Mouse (Mus musculus) left cerebral cortex, postnatal 36 days (tissue): Measurements from ENCODE around the gene Tlr6. TPM values are rescaled to one million over a fixed set of nuclear protein-coding genes. Genes with fewer than 3 reads are reported as not detected.

Experiments used
- DNase-seq, 2 experiments: peaks; one replicate each; pipeline ENCODE4 v3.0.0; 2021 to 2022; ENCODE audit warnings: low spot score in 2 of 2, mixed read lengths in 1 of 2
- intact Hi-C: fragments of 180-260 bp; cut with DNase I; formaldehyde crosslinking; loops from one replicate; pipeline ENCODE4 v1.15.1; 2025
- total RNA-seq, 2 experiments: library from RNA; stranded (reverse); gene quantifications; 2 replicates each; pipeline ENCODE4 v1.2.3; 2021

The Tlr6 gene
- total RNA-seq, result under 1 TPM; 0.54 to 0.89 TPM

DNA sequence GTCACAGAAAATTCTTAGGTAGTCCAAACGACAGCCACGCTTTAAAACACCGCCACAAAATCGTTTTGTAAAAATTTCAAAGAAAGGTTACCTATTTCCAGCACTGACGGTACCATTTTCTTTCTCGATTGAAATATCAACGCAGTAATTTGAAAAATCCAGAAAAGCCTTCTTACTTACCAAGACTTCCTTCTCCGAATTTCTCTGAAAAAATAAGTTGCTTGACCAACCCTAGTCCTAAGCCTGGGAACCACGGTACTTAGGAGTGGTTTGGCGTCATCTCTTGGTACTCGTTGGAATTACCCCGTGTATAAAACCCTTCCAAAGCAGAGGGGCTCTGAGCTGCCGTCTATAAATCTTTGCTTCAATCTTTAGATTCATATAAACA, at the start of gene Tlr6:
Gene Tlr6 (minus strand): TSS at position 255 of the 388 bp plus-strand sequence.
- peak in 1 of 2 experiments; percentile 31 for DNase-seq
- intact Hi-C loops, result loop anchor here (10.0 kb wide), 1 partner anchor 75 kb away; no protein-coding TSS in a partner anchor

DNA sequence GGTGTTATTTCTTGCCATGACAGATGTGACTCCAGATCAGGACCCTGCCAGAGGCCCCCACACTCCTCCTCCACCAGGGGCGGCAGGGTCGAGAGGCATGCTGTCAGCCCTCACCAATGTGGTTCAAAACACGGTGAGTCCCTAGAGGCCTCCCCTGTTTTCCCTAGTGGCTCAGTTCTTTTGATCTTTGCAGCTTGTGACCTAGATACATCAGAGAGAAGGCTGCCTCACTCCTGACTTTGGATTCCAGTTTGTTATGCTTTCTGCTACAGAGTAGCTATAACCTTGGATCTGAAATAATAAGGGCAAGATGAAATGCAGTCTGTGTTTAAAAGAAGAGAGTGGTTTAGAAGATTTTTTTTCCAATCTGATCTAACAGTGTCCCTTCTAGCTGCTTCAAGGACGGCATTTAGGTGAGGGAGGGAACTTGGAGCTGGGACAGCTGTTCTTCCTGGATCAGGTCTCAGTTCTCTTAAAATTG, 46.2 kb upstream of the Tlr6 start:
- DNase-seq, result no peak
- intact Hi-C loops, result no loop called here

DNA sequence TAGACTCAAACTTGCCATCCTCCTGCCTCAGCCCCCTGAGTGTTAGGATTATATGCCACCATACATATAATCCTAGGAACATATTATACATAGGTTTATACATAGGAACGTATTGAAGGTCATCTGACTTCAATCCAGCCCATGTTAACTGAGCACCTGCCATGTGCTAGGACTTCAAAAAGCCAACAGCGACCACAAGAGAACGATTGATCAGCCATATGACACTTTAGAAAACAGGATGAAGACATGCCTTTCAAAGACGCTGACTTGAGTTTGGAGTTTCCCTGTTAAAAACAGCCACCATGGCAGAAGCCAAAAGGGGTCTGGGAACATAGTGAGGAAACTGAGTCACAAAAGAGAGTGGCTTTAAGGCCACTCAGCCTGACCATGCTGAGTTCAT, 45.4 kb upstream of the Tlr6 start:
- intact Hi-C loops, result no loop called here
- no peak for DNase-seq

DNA sequence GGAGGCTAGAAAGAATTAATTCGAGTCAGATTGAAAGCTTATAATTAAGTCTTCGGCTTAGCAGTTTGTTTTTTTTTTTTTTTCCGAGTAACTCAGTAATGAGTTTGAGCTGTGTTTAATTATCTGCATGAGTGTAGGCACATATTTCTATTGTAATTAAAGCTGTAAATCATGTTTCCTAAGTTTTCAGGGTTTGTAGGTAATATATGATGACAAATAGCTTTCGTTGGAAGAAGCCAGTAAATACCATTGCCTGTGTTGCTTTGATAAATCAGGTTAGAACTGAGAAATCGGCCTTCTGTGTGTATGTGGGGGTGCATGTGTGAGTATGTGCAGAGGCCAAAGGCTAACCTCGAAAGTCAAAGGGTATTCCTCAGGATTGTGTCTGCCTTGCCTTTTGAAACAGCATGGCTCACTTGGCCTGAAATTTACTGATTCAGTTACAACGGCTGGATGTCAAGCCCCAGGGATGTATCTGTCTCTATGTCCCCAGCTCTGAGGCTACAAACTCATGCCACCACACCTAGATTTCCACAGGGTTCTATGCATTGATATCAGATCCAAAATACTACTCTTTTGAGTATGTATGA, 44.1 kb upstream of the Tlr6 start:
- intact Hi-C loops, result loop anchor here (2.0 kb wide), 2 partner anchors 209 to 237 kb away; no protein-coding TSS in a partner anchor

DNA sequence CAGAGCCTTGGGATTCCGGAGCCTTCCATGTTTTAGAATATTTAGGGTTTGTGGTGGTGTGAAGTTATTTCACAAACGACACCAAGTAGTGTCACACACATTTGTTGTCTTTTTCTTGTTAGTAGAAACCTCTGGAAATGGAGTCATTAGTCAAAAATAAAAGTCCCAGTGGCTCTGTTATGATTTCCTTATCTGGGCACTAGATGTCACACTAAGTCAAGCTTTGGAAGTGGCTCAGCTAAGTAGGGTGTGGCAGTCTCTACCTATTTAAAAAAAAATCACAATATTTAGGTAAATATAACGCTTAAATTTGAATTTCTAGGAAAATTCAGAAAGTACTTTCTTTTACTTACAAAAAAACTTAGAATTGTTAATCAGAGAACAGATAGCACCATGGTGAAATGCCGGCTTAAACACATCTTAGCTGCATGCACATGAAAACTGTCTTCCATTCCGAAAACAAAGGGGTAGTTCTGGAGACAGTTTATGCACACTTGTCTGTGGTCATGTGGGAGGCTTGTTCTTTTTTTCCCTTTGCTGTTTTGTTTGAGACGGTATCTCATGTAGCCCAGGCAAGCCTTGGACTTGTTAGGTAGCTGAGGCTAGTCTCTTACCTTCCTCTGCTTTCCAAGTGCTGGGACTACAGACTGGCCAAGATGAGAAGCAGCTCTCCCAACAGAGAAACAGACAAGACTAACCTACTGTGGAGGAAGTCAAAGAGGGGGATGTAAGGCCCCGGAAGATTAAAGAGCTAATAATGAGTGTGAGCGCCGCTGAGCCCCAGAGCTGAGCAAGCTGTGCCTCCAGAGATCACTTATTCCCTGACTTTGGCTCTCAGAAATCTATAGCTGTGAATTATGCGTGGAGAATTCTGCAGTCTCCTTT, 43.3 kb upstream of the Tlr6 start:
- DNase-seq, result no peak
- intact Hi-C loops, result loop anchor here (2.0 kb wide), 2 partner anchors 210 to 238 kb away; no protein-coding TSS in a partner anchor

More for the DNA sequence above, 44.1 kb upstream of the Tlr6 start:
- DNase-seq, result no peak

DNA sequence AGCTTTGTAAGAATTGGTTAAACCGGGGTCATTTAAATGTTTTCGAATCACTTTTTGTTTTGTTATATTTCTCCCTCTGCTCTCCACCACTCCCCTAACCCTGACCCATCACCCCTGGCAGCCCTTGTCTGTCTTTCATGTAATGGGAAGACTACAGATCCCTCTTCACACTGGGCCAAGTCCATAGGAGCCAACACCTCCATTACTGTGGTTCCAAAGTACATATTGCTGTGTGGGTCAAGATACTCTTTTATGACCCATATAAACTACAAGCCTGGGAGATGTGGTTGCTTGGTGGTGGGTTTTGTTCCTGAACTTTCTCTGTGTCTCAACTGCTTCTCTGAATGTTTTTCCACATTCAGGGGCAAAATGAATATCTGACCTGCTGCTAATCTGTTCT, 35.5 kb upstream of the Tlr6 start:
- intact Hi-C loops, result loop anchor here (10.0 kb wide), 1 partner anchor 111 kb away; no protein-coding TSS in a partner anchor
- DNase-seq, result no peak

DNA sequence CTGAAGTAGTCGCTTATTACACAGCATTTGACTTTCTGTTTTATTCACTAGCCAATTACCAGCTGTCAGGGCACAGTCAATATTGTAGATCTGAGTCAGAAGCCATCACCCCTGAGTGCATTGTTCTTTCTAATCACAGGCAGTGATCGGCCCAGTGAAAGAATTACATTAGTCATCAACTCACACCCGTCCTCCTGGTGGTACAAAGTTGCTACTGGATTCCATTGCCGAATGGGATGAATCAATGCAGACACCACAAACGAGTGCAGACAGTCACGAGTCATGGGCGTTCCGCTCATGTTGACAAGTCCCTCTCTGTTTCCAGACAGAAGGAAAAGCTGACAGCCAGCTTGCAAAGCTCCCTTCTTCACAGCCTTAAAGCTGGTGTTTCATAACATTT, 32.6 kb upstream of the Tlr6 start:
- intact Hi-C loops, result loop anchor here (10.0 kb wide), 1 partner anchor 108 kb away; no protein-coding TSS in a partner anchor
- no peak for DNase-seq

DNA sequence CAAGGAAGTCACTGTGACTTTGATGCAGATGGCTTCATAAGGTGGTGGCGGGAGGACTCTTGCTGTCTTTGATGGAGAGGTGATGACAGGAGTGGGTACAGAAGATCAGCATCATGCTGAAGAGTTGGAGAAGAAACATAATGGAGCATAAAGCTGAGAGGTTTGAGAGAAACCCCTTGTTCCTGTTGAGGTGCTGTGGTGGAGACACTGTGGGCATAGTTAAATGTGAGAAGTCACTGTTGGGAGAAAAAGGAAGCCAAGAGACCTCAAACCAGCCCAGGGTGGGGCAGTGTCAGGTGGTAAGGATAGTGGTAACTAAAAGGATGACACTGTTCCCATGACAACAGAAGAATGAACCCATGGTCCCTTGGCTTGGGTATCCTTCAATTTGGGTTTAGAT, 30.0 kb upstream of the Tlr6 start:
- intact Hi-C loops, result loop anchor here (10.0 kb wide), 1 partner anchor 105 kb away; no protein-coding TSS in a partner anchor
- no peak for DNase-seq

DNA sequence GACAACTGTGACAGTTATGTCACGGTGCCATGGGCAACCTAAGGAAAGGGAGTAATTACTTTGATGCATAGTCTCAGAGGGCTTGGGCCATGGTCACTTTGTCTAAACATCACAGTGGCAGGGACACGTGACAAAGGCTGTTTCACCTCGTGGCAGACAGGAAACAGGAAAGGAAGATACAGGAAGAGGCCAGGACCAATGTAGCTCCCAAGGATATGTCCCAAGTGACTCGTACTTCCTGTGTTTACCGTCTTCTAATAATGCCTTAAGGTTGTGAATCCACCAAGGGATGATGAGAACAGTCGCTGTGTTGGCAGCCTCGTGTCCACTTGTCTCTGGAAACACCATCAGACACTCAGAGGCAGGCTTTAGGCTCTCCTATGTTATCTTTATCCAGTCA, 26.1 kb upstream of the Tlr6 start:
- no peak for DNase-seq
- intact Hi-C loops, result no loop called here

DNA sequence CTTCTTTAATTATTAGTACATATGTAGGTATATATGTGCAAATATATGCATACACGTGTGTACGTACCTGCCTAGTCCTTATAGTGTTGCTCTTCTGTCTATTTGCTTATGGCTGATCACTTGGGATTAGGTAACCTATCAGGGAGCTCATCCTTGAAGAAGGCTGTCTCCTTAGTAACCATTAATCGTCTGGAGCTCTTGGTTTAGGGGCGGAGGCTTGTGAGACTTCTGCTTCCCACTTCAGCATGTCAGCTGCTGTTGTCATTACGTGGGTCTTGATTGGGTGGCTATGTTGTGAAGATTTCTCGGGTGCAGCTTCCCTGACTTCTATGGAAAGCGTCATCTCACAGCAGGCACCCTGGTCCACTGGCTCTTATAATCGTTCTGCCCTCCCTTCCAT, 17.2 kb upstream of the Tlr6 start:
- DNase-seq, result no peak
- intact Hi-C loops, result no loop called here

DNA sequence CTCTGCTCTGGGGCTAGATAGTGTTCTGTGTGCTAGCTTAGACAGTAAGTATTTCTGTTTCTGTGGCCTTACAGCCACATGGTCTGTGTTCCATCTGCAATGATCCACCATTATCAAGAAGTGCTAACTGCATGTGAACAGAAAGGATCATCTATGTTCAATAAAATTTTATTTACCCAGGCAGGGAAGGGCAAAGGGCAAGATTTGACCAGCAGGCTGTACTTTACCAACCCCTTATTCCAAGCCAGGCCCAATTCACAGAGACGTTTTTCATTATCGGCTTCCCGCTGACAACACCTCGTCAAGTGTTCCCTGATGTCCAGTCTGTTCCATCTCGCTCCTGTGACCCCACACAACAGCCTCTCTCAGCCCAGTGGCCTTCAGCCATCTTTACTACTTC, 15.2 kb upstream of the Tlr6 start:
- intact Hi-C loops, result no loop called here
- no peak for DNase-seq

DNA sequence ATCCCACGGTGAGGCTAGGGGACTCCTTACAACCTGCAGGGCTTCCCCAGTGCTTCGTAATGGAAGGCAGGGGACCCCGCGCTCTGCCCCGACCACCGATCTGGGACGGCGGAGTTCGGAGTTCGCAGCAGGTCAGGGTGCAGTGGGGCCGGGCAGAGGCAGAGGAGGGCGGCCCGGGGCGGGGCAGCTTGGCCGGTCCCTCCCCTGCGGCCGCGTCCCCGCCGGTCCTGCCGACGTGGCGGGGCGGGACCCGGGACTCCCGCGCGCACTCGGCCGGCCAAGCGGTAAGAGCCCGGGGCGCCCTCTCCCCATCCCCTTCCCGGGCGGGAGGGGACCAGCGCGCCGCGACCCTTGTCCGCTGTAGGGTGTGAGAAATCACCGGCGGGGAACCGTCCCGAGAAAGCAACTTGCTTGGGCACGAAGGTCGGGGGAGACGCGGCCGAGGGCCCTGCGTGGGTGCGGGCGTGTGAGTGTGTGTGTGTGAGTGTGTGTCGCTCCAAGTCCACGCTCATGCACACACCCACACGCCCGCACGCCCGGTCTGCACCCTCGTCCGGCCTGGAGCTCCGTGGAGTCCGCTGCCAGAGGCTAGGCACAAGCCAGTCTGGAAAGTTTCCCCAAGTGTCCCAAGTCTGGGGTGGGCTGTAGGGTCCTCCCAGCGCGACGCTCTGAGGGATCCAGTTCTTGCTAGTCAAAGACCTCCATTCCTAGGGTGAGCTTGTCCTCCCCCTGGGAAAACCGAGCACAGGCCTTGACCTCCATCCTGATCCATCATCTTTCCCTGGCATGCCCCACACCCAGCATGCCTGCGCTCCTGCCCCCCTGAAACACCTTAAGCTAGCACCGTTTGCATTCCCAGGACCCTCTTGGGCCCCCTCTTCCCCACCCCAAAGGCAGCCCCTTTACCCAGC, 10.2 kb upstream of the Tlr6 start, which contains the start of gene Fam114a1:
Gene Fam114a1 (plus strand): TSS at position 211 of the 911 bp plus-strand sequence.
- intact Hi-C loops, result loop anchor here (10.0 kb wide), 1 partner anchor 85 kb away; no protein-coding TSS in a partner anchor
- DNase-seq, result peak; percentile 10 to 35

DNA sequence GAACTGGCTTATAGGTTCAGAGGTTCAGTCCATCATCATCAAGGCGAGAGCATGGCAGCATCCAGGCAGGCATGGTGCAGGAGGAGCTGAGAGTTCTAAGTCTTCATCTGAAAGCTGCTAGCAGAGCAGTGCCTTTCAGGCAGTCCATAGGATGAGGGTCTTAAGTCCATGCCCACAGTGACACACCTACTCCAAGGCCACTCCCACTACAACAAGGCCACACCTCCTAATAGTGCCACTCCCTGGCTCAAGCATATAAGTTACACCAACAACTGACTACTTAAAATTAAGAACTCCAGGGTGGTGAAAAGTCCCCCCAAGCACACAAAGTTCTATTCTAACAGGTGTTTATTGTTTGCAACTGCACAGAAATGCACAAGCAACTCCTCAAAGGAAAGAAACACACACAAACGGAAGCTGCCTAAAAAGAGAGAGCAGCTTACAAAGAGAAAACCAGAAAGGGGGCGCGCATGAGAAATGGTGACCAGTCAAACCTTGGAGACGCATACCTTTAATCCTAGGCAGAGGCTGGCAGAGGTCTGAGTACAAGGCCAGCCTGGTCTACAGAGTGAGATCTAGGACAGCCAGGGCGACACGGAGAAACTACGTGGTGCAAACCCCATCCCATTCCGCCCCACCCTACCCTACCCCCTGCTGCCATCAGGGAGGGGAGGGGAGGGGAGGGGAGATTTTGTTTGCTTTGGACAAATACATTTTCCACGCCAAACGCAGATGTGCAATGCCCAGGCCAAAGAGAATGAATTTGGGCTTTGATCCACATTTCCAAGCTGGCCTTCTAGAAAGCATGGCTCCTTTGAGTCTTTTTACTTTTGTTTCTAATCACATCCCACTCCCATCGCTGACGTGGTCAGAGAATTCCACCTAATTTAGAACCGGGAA, 9.3 kb upstream of the Tlr6 start:
- no peak for DNase-seq
- intact Hi-C loops, result loop anchor here (10.0 kb wide), 1 partner anchor 84 kb away; no protein-coding TSS in a partner anchor

DNA sequence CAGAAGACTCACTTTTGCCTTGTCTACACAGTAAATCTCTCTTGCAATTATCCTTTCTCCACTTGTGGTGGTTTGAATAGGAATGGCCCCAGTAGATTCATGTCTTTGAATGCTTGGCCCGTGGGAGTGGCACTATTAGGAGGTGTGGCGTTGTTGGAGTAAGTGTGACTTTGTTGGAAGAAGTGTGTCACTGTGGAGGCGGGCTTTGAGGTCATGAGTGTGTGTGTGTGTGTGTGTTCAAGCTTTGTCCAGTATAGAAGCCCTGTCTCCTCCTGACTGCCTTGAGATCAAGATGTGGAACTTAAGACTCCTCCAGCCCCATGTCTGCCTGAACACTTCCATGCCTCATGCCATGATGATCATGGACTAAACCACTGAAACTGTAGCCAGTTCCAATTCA, 3.8 kb upstream of the Tlr6 start:
- no peak for DNase-seq
- intact Hi-C loops, result loop anchor here (10.0 kb wide), 1 partner anchor 79 kb away; no protein-coding TSS in a partner anchor

DNA sequence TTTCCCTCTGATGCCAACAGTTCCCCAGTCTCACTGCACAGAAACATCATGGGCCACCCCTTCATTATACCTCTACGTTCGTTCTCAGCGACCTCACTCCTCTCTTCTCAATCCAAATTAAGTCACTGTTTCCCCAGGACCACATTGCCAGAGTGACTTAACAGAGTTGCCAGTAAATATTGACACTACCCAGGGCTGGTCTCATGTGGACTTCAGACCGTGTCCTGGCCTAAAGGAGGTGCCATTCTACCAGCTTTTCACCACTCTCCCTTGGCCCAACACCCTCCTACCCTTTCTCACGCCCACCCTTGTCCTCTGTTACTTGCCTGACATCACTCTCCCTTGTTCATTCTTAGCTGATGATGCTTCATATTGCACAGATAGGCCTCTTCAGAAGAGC, 3.4 kb upstream of the Tlr6 start:
- DNase-seq, result no peak
- intact Hi-C loops, result loop anchor here (10.0 kb wide), 1 partner anchor 78 kb away; no protein-coding TSS in a partner anchor

DNA sequence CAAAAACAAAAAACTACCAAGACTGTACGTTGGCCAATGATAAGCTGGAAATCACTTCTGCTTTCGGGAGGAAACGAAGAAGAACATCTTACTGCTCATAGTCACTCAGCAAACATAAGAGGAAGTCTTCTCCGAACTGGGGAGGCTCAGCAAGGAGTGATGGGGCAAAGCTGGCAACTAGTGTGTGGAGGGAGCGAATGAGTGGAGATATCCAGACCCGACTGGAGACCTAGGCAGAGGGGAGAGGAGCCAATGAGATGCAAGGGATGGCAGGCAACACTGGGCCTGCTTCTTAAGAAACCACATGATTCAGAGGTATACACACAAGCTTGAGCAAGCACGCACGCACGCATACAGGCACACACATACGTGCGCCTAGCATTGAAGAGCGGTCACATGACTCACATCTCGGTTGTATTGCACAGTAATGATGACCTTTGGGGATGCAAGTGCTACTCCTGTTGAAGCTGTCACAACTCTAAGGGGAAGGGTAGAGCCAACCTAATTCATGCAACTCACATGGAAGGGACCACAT, 1.0 kb upstream of the Tlr6 start:
- no peak for DNase-seq
- intact Hi-C loops, result loop anchor here (10.0 kb wide), 1 partner anchor 76 kb away; no protein-coding TSS in a partner anchor

DNA sequence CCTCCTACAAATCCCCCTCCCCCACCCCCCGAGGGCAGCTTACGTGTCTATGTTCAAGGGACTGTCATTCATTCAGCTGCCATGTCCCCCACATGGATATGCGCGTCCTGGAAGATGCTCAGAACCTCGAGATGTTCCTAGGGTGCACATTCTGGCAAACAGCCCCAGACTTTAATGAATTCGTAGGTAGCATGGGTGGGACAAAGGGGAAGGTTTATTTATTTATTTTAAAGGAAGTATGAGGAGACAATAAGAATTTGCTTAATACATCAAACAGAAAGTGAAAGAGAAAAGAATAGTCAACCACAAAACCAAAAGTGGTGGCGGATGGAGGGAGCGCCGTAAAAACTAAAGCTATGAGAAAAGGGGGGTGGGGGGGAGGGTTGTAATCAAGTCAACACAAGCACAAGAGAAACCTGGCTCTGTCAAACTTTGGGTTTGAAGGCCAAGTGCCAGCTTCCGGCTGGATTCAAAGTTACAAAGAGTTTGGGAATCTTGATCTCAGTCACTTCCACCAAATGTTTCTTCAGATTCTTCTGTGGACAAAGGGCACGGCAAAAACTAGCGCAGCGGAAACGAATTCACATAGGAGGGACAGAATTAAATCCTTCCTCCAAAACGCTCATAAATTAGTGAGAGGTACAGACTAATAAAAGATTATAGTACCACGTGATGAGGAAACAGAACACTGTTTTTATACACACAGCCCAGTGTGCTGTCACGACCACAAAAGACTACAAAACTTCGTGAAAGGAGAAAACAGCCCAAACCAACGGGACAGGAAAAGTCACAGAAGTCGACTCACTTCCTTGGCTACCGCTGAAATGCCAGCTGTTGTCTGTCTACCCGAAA, 680 bp downstream of the Tlr6 start:
- no peak for DNase-seq
- intact Hi-C loops, result no loop called here
